Mouse (Mus musculus): ENCODE data around the gene Astn2. TPM values are rescaled to one million over a fixed set of nuclear protein-coding genes. Genes with fewer than 3 reads are reported as not detected.

Gene Astn2
- polyA plus RNA-seq, 1 experiment from 2014 or later, result 0.17 TPM

- WGBS, result 78% methylated on average over 3 of the region's 3 CpGs
- no peaks in the 10 kb centered on the region for H3K4me1 ChIP-seq (ENCODE audit: control insufficient read depth, insufficient read depth, low read length)
- H3K4me2 ChIP-seq (ENCODE audit: low read depth, low read length), result no peak overlapping the region
- peaks cover 5% of the 10 kb centered on the region; the same call in 1 of the 2 replicates for H3K36me3 ChIP-seq (ENCODE audit: control insufficient read depth, insufficient read depth, low read length)
- no peak overlapping the region for H3K27ac ChIP-seq (ENCODE audit: low read length)
- no peak overlapping the region for H3K9ac ChIP-seq (ENCODE audit: low read depth, low read length)
- no peaks in the 10 kb centered on the region for H3K27me3 ChIP-seq (replicated peaks; ENCODE audit: control insufficient read depth, insufficient read depth, low read length)
- no peak for ATAC-seq
- H3K4me3 ChIP-seq (ENCODE audit: low read length), result no peak overlapping the region
- H3K9me3 ChIP-seq (ENCODE audit: control insufficient read depth, low read length), result no peaks in the 10 kb centered on the region
These were observed 784.3 kb downstream of the Astn2 start for GRCm38 (mm10) chr4:65620125-65620524.

- ATAC-seq, result no peak
- Histone ChIP-seq H3K4me2 (ENCODE audit: low read depth, low read length) (no peak overlapping the region), H3K27me3 (replicated peaks; ENCODE audit: control insufficient read depth, insufficient read depth, low read length) (no peaks in the 10 kb centered on the region), H3K9ac (ENCODE audit: low read depth, low read length) (no peak overlapping the region), H3K4me1 (ENCODE audit: control insufficient read depth, insufficient read depth, low read length) (peaks cover 9% of the 10 kb centered on the region), H3K4me3 (ENCODE audit: low read length) (no peak overlapping the region), H3K9me3 (ENCODE audit: control insufficient read depth, low read length) (no peaks in the 10 kb centered on the region), H3K36me3 (ENCODE audit: control insufficient read depth, insufficient read depth, low read length) (peaks cover 25% of the 10 kb centered on the region), H3K27ac (ENCODE audit: low read length) (no peak overlapping the region)
- WGBS, result 95% methylated on average over 14 of the region's 14 CpGs
These were observed 791.3 kb downstream of the Astn2 start for GRCm38 (mm10) chr4:65613135-65613534.

DNA sequence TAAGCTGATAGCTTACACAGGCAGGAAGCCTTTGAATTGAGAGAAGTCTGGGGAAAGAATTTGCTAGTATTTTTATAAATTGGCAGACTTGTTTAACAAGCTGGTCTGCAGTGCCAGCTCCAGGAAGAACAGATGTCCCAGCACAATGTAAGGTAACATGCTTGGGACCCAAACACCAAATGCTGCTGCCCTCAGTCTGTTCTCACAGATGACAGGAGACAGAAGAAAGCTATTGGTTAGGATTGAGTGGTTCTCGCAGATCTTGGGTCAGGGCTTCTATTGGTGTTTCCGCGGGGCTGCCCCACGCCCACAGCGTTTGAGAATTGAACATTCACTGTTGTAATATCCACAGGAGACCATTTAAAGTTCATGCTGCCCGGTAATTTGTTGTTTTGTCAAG lies 793.5 kb downstream of the Astn2 start:
- no peak for ATAC-seq

DNA sequence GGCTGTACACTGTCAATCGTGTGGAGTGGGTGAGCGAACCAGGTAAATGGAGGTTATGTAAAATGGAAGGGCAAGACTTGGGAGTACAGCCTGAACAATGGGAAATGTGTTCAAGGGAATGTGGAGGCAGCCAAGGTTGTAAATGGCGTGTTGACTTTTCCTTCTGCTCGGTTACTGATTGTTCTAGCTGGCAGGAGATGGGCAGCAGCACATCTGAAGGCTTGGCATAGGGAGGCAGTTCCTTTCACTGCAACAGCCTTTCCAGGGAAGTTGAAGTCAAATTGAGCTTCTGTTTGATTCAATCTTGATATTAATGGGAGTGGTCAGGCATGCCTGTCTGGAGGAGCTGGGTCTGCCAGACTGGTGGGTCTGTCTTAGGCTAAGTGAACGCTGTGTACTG lies 794.1 kb downstream of the Astn2 start:
- WGBS, result 74% methylated on average over 5 of the region's 5 CpGs

More for the DNA sequence above, 793.5 kb downstream of the Astn2 start:
- H3K27me3 ChIP-seq (replicated peaks; ENCODE audit: control insufficient read depth, insufficient read depth, low read length), result no peaks in the 10 kb centered on the region
- peaks cover 22% of the 10 kb centered on the region for H3K36me3 ChIP-seq (ENCODE audit: control insufficient read depth, insufficient read depth, low read length)
- H3K9me3 ChIP-seq (ENCODE audit: control insufficient read depth, low read length), result no peaks in the 10 kb centered on the region
- H3K4me1 ChIP-seq (ENCODE audit: control insufficient read depth, insufficient read depth, low read length), result peaks cover 27% of the 10 kb centered on the region
- WGBS, result 82% methylated on average over 6 of the region's 6 CpGs
- no peak overlapping the region for H3K9ac ChIP-seq (ENCODE audit: low read depth, low read length)
- H3K27ac ChIP-seq (ENCODE audit: low read length), result no peak overlapping the region
- no peak overlapping the region for H3K4me2 ChIP-seq (ENCODE audit: low read depth, low read length)
- H3K4me3 ChIP-seq (ENCODE audit: low read length), result no peak overlapping the region

DNA sequence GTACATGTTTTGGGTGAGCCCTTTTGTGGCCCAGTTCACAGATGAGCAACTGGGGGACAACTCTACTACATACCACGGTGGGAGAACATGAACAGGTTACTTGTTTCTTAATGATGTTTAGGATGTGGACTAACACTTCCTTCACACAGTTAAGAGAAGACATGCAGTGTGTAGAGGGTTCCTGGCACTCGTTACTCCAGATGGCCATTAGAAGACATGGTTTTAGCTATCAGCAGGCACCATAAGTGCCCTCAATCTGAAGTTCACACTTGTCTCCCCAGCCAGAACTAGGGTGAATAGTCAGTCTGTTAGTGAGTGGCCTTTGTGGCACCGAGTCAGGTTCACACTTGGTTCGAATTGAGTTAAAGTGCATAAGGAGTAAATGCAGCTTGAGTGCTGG lies 796.3 kb downstream of the Astn2 start:
- no peak for ATAC-seq
- no peaks in the 10 kb centered on the region for H3K9me3 ChIP-seq (ENCODE audit: control insufficient read depth, low read length)
- no peak overlapping the region for H3K4me2 ChIP-seq (ENCODE audit: low read depth, low read length)
- 91% methylated on average over 4 of the region's 4 CpGs for WGBS
- H3K9ac ChIP-seq (ENCODE audit: low read depth, low read length), result no peak overlapping the region
- no peak overlapping the region for H3K27ac ChIP-seq (ENCODE audit: low read length)
- H3K36me3 ChIP-seq (ENCODE audit: control insufficient read depth, insufficient read depth, low read length), result peaks cover 2% of the 10 kb centered on the region; the same call in 1 of the 2 replicates
- peaks cover 30% of the 10 kb centered on the region for H3K4me1 ChIP-seq (ENCODE audit: control insufficient read depth, insufficient read depth, low read length)
- H3K27me3 ChIP-seq (replicated peaks; ENCODE audit: control insufficient read depth, insufficient read depth, low read length), result no peaks in the 10 kb centered on the region
- no peak overlapping the region for H3K4me3 ChIP-seq (ENCODE audit: low read length)

More for the DNA sequence above, 794.1 kb downstream of the Astn2 start:
- peaks cover 22% of the 10 kb centered on the region for H3K36me3 ChIP-seq (ENCODE audit: control insufficient read depth, insufficient read depth, low read length)
- H3K27me3 ChIP-seq (replicated peaks; ENCODE audit: control insufficient read depth, insufficient read depth, low read length), result no peaks in the 10 kb centered on the region
- ATAC-seq, result no peak
- no peak overlapping the region for H3K4me3 ChIP-seq (ENCODE audit: low read length)
- no peak overlapping the region for H3K9ac ChIP-seq (ENCODE audit: low read depth, low read length)
- H3K4me1 ChIP-seq (ENCODE audit: control insufficient read depth, insufficient read depth, low read length), result peaks cover 27% of the 10 kb centered on the region
- H3K4me2 ChIP-seq (ENCODE audit: low read depth, low read length), result no peak overlapping the region
- H3K27ac ChIP-seq (ENCODE audit: low read length), result no peak overlapping the region
- no peaks in the 10 kb centered on the region for H3K9me3 ChIP-seq (ENCODE audit: control insufficient read depth, low read length)

DNA sequence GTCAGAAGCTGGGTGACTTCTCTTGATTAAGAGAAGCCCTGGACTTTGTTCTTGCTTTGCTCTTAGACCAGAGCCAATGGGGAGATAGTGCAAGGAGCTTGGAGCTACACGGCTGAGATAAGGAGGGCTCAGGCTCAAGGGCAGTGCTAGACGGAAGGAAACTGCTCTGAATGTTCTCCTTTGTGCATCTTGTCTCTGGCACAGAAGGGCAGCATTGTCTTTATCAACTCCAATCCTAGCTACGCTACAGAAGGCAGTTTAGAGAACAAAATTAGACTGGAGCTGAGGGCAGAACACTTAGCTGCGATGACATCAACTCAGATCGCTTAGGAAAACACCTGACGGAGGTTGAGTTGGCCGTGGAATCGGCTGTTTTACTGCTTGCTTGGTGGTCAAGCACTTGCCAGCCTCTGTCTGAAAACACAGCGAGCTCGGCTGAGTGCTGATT lies 797.2 kb downstream of the Astn2 start:
- Histone ChIP-seq H3K4me3 (ENCODE audit: low read length) (peak overlapping the region; percentile 18), H3K9me3 (ENCODE audit: control insufficient read depth, low read length) (no peaks in the 10 kb centered on the region), H3K9ac (ENCODE audit: low read depth, low read length) (no peak overlapping the region), H3K4me1 (ENCODE audit: control insufficient read depth, insufficient read depth, low read length) (peaks cover 30% of the 10 kb centered on the region), H3K36me3 (ENCODE audit: control insufficient read depth, insufficient read depth, low read length) (no peaks in the 10 kb centered on the region), H3K27me3 (replicated peaks; ENCODE audit: control insufficient read depth, insufficient read depth, low read length) (no peaks in the 10 kb centered on the region), H3K4me2 (ENCODE audit: low read depth, low read length) (peak overlapping the region; percentile 74), H3K27ac (ENCODE audit: low read length) (peak overlapping the region; percentile 75)
- WGBS, result 58% methylated on average over 10 of the region's 10 CpGs
- ATAC-seq, result peak; percentile 88

GRCm38 (mm10) chr4:65605151-65605702 lies 799.2 kb downstream of the Astn2 start:
- Histone ChIP-seq H3K36me3 (ENCODE audit: control insufficient read depth, insufficient read depth, low read length) (no peaks in the 10 kb centered on the region), H3K27ac (ENCODE audit: low read length) (0 out of 2 replicates have a peak overlapping the region, but pooled peaks have one; percentile 9), H3K9me3 (ENCODE audit: control insufficient read depth, low read length) (no peaks in the 10 kb centered on the region), H3K4me3 (ENCODE audit: low read length) (peak overlapping the region; percentile 77), H3K9ac (ENCODE audit: low read depth, low read length) (peak overlapping the region; percentile 83), H3K4me1 (ENCODE audit: control insufficient read depth, insufficient read depth, low read length) (peaks cover 28% of the 10 kb centered on the region), H3K27me3 (replicated peaks; ENCODE audit: control insufficient read depth, insufficient read depth, low read length) (no peaks in the 10 kb centered on the region), H3K4me2 (ENCODE audit: low read depth, low read length) (peak overlapping the region; percentile 74)
- WGBS, result under 1% methylated on average over 21 of the region's 21 CpGs
- peak; percentile 65 for ATAC-seq

DNA sequence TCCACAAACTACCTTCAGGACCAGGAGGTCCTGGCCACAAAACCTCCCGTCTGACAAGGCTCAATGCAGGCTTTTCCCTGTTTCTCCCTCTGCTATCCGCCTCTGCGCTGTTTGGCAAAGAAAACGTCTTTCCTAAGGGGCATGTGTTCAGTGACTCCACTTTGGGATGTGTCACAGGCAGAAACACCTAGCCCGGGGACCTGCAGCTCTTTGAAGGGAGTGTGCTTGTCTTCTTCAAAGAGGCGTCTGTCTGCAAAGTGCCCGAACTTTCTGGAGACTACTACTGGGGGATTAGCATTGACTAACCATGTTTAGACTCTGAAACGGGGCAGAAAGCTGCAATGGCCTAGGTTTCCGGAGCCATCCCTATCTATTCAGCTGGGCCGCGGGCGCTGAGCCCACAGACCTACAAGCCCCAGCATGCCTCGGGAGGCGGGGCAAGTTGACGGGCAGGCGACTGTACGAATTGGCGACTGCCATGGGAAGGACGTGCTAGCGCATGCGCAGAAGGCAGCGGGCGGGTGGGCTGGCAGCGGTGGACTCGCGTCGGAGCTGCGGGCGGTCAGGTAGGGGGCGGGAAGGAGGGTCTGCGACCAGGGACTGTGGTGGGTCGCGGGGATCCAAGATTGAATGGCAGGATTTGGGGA lies 799.8 kb downstream of the Astn2 start, which contains the start of gene Trim32:
Trim32 (plus strand) TSS at position 483 of the 647 bp plus-strand sequence.
- Histone ChIP-seq H3K36me3 (ENCODE audit: control insufficient read depth, insufficient read depth, low read length) (no peaks in the 10 kb centered on the region), H3K9ac (ENCODE audit: low read depth, low read length) (peak within 1 kb of the TSS; percentile 83), H3K4me3 (ENCODE audit: low read length) (peak within 1 kb of the TSS; percentile 77), H3K9me3 (ENCODE audit: control insufficient read depth, low read length) (no peaks in the 10 kb centered on the region), H3K27me3 (replicated peaks; ENCODE audit: control insufficient read depth, insufficient read depth, low read length) (no peaks in the 10 kb centered on the region), H3K4me1 (ENCODE audit: control insufficient read depth, insufficient read depth, low read length) (peaks cover 25% of the 10 kb centered on the region), H3K27ac (ENCODE audit: low read length) (0 out of 2 replicates have a peak within 1 kb of the TSS, but pooled peaks have one; percentile 9), H3K4me2 (ENCODE audit: low read depth, low read length) (peak within 1 kb of the TSS; percentile 74)
- peak; percentile 95 for ATAC-seq
- WGBS, result 3% methylated on average over 33 of the region's 33 CpGs

DNA sequence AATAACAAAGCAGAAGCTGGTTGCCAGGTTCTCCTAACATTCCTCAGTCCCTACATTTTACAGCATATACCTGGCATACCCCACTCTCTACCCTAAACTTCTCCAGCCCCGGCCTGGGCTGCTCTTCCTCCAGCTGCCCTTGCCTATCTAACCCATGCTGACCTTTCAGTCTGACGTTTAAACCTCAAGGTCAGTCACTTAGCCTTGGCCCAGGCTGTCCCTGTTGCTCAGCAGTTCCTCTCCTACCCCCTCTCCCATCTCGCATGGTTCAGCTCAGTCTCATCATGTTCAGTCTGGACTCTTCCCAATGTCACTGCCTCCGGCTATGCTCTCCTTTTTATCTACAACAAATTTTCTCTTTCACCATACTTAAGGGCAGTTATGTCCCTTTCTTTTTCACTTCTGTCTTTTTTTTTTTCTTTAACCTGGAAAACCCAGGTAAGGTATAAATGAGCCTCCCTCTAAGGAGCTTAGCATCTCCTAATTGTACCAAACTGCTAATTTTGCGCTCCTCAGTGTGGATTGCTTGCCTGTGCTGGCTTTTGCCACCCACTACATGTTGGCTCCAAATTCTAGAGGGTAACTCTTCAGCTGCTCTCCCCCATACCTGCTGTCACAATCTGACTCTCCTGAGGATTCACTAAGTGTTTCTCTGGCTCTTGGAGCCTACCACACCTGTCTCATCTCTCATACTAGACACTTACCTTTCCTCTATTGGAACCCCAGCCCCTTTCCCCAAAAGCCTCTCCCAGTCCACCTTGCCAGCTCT lies 809.6 kb downstream of the Astn2 start:
- WGBS, result 68% methylated on average over 5 of the region's 5 CpGs
- no peak overlapping the region for H3K9ac ChIP-seq (ENCODE audit: low read depth, low read length)

More for the DNA sequence above, 809.6 kb downstream of the Astn2 start:
- no peak for ATAC-seq
- Histone ChIP-seq H3K4me3 (ENCODE audit: low read length) (no peak overlapping the region), H3K9me3 (ENCODE audit: control insufficient read depth, low read length) (no peaks in the 10 kb centered on the region), H3K4me2 (ENCODE audit: low read depth, low read length) (no peak overlapping the region), H3K27ac (ENCODE audit: low read length) (no peak overlapping the region), H3K27me3 (replicated peaks; ENCODE audit: control insufficient read depth, insufficient read depth, low read length) (no peaks in the 10 kb centered on the region), H3K4me1 (ENCODE audit: control insufficient read depth, insufficient read depth, low read length) (no peaks in the 10 kb centered on the region), H3K36me3 (ENCODE audit: control insufficient read depth, insufficient read depth, low read length) (no peaks in the 10 kb centered on the region)
